Mouse (Mus musculus) retina, embryonic 14.5 days (tissue): ENCODE data around the gene Psmd9.

Experiments
- DNase-seq: peaks from one replicate; pipeline ENCODE4 v3.0.0-alpha.2; 2015; ENCODE audit warnings: low spot score

The Psmd9 gene

GRCm38 (mm10) chr5:123169284-123169683, at the start of gene Psmd9:
Psmd9 (plus strand) TSS chr5:123169413.
- no peak for DNase-seq

- no peak for DNase-seq
Measured at GRCm38 (mm10) chr5:123120624-123121215, 48.5 kb upstream of the Psmd9 start.

- no peak for DNase-seq
Measured at GRCm38 (mm10) chr5:123122181-123122580, 47.0 kb upstream of the Psmd9 start.

GRCm38 (mm10) chr5:123125105-123125504, 44.1 kb upstream of the Psmd9 start:
- no peak for DNase-seq

- DNase-seq, result no peak
Measured at GRCm38 (mm10) chr5:123125638-123126406, 43.4 kb upstream of the Psmd9 start.

GRCm38 (mm10) chr5:123127031-123127430, 42.2 kb upstream of the Psmd9 start:
- DNase-seq, result no peak

- DNase-seq, result no peak
Measured at GRCm38 (mm10) chr5:123128426-123129169, 40.6 kb upstream of the Psmd9 start.

GRCm38 (mm10) chr5:123129170-123129757, 39.9 kb upstream of the Psmd9 start:
- DNase-seq, result no peak

GRCm38 (mm10) chr5:123130030-123130813, 39.0 kb upstream of the Psmd9 start:
- DNase-seq, result no peak

- DNase-seq, result no peak
Measured at GRCm38 (mm10) chr5:123130814-123131148, 38.4 kb upstream of the Psmd9 start.

GRCm38 (mm10) chr5:123132308-123133071, 36.7 kb upstream of the Psmd9 start, which contains the start of gene Rhof:
Rhof (minus strand) TSS chr5:123132692.
- peak; percentile 76 for DNase-seq

- peak; percentile 83 for DNase-seq
Measured at GRCm38 (mm10) chr5:123133083-123133783, 36.0 kb upstream of the Psmd9 start.

- no peak for DNase-seq
Measured at GRCm38 (mm10) chr5:123133784-123134143, 35.4 kb upstream of the Psmd9 start.

- DNase-seq, result peak; percentile 23
Measured at GRCm38 (mm10) chr5:123134186-123134874, 34.9 kb upstream of the Psmd9 start.

GRCm38 (mm10) chr5:123134875-123135382, 34.3 kb upstream of the Psmd9 start:
- DNase-seq, result no peak

- DNase-seq, result peak; percentile 62
Measured at GRCm38 (mm10) chr5:123135471-123136360, 33.5 kb upstream of the Psmd9 start.

GRCm38 (mm10) chr5:123136361-123137043, 32.7 kb upstream of the Psmd9 start:
- peak; percentile 74 for DNase-seq
